Mouse (Mus musculus): ENCODE measurements at regions not wholly inside any gene's neighbourhood (a gene's known extent, or its start where the extent isn't known, plus 50 kb on each side); places are given as distances from the start of the nearest gene placed in this dataset.

- no peak for DNase-seq
Measured at GRCm38 (mm10) chr15:97125836-97126822, 70.4 kb upstream of the Slc38a4 start.

- no peak for DNase-seq
Measured at GRCm38 (mm10) chr15:97122263-97122662, 66.5 kb upstream of the Slc38a4 start.

- no peak for DNase-seq
Measured at GRCm38 (mm10) chr15:97112452-97113200, 56.9 kb upstream of the Slc38a4 start.

GRCm38 (mm10) chr15:97111320-97112192, 55.8 kb upstream of the Slc38a4 start:
- DNase-seq, result no peak

- DNase-seq, result no peak
Measured at GRCm38 (mm10) chr15:97107779-97108178, 52.0 kb upstream of the Slc38a4 start.

GRCm38 (mm10) chr15:97106556-97106955, 50.8 kb upstream of the Slc38a4 start:
- no peak for DNase-seq

Measured in thymus, postnatal 4 days (tissue).